ENCODE assay signal across 21 mouse cellular contexts in the genomic region with DNA sequence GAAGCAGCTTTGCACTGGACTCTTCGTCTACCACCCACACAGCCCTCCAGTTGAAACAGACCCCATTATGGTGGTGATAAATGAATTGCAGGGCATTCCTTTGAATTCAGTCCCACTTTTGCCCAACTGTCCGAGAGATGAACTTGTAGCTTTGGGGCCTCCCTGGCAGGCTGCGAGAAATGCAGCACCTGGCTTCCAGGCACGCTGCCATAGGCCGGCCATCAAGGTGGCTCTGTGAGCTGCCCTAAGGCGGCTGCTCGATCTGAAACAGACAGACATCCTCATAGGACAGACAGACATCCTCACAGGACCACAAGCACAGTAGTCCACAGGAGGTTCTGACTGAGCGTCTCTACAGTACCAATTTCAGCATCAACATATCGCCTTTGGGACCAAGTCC. TPM values are rescaled to one million over a fixed set of nuclear protein-coding genes. Genes with fewer than 3 reads are reported as not detected.
DNase-seq lines count a peak whose midpoint lies in the region; TF ChIP-seq lines count a peak whose summit lies in the region.
"Had no signal": no experiment of that assay in that cellular context is flagged by ENCODE, and none has a peak within 500 bp of the region (broad histone marks: within the 10 kb centered on the region; RNA-seq: fewer than 3 reads in every experiment).

No protein-coding gene starts in this region.

- intact Hi-C loops in left cerebral cortex, postnatal 4 days (cut with DNase I): no loop called here
- intact Hi-C loops in left cerebral cortex, postnatal 25 days (cut with DNase I): no loop called here

- no peak overlapping the region for H3K4me3 ChIP-seq in lung, adult 2 months (replicated peaks; ENCODE audit: extremely low read depth, low read depth, low read length)
- H3K4me3 ChIP-seq in kidney, adult 2 months (ENCODE audit: insufficient read depth, low read depth, low read length): no peak overlapping the region
- H3K4me3 ChIP-seq: embryonic facial prominence, embryonic 10.5 days; hindbrain, embryonic 10.5 days; intestine, embryonic 15.5 days; liver, embryonic 13.5 days; megakaryocyte, embryonic 14.5 days; midbrain, embryonic 13.5 days had no signal

- no peak for TF ChIP-seq POLR2A in lung, adult 2 months (IDR thresholded peaks at IDR 0.05; ENCODE audit: borderline replicate concordance, extremely low read depth, low read depth, low read length)
- TF ChIP-seq POLR2A in kidney, adult 2 months (IDR thresholded peaks at IDR 0.05; ENCODE audit: low read depth, low read length): no peak

- H3K27ac ChIP-seq in kidney, adult 2 months (ENCODE audit: insufficient read depth, low read depth, low read length): no peak overlapping the region
- H3K27ac ChIP-seq: embryonic facial prominence, embryonic 10.5 days; hindbrain, embryonic 10.5 days; intestine, embryonic 15.5 days; liver, embryonic 13.5 days; midbrain, embryonic 13.5 days; stomach, postnatal 0 days had no signal

- DNase-seq in left cerebral cortex, postnatal 4 days: peak; percentile 75
- DNase-seq in left cerebral cortex, postnatal 25 days (ENCODE audit: low spot score in 2 of 2): no peak
- DNase-seq in cerebellum, adult 11-12 months: peak; percentile 92
- peak; percentile 91 to 93 for DNase-seq in cerebellum, postnatal 10 days
- no peak for DNase-seq in lung, adult 2 months
- no peak for DNase-seq in heart, adult 8-10 months (ENCODE audit: low spot score)
- no peak for DNase-seq in kidney, adult 2 months
- DNase-seq: forebrain, postnatal 0 days; gastrocnemius, postnatal 25 days; kidney, adult 9 months; kidney, postnatal 25 days; liver, embryonic 13.5 days; lung, embryonic 14.5 days; thymus, adult 2 months had no signal

- H3K4me1 ChIP-seq in lung, adult 2 months (ENCODE audit: control insufficient read depth, insufficient read depth, low read length): no peaks in the 10 kb centered on the region
- no peaks in the 10 kb centered on the region for H3K4me1 ChIP-seq in kidney, adult 2 months (ENCODE audit: control insufficient read depth, insufficient read depth, low read length)
- H3K4me1 ChIP-seq: embryonic facial prominence, embryonic 10.5 days; hindbrain, embryonic 10.5 days; intestine, embryonic 15.5 days; liver, embryonic 13.5 days; megakaryocyte, embryonic 14.5 days had no signal

- H3K36me3 ChIP-seq in kidney, adult 2 months (ENCODE audit: control insufficient read depth, insufficient read depth, low read length): no peaks in the 10 kb centered on the region
- H3K36me3 ChIP-seq: embryonic facial prominence, embryonic 10.5 days; intestine, embryonic 15.5 days; liver, embryonic 13.5 days had no signal

- H3K27me3 ChIP-seq in kidney, adult 2 months (replicated peaks; ENCODE audit: control insufficient read depth, insufficient read depth, low read length): no peaks in the 10 kb centered on the region; the same call in 1 of the 2 replicates
- H3K27me3 ChIP-seq: intestine, embryonic 15.5 days; liver, embryonic 13.5 days; megakaryocyte, embryonic 14.5 days; midbrain, embryonic 13.5 days had no signal

- no peak for TF ChIP-seq CTCF in lung, adult 2 months (IDR thresholded peaks at IDR 0.05; ENCODE audit: insufficient read depth, low read length)
- TF ChIP-seq CTCF in kidney, adult 2 months (conservative IDR thresholded peaks at IDR 0.05; ENCODE audit: insufficient read depth, insufficient read length, low read depth, low read length): no peak

- 79% methylated on average over 9 of the region's 9 CpGs for WGBS in lung, adult 2 months
- WGBS in kidney, adult 2 months: 85% methylated on average over 9 of the region's 9 CpGs

RNA-seq across cellular contexts. Expression of gene Kcnk10, which starts 30.0 kb away (rescaled TPM):
- total RNA-seq in left cerebral cortex, postnatal 4 days (2021): 10 to 100 TPM; 78.7 to 81.0 TPM
- total RNA-seq in left cerebral cortex, postnatal 25 days (2021): 10 to 100 TPM; 13.4 to 15.2 TPM
- 0.01 and 0.08 TPM in 2 replicates for polyA plus RNA-seq in lung, adult 2 months (2012; rRNA removed)
- under 1 TPM in 1 of 4 experiments, not detected in 3; 0.20 TPM for total RNA-seq in heart, adult 8-10 months (2022)
- polyA plus RNA-seq in kidney, adult 2 months (2012; rRNA removed): 0.03 and 0.06 TPM in 2 replicates
- total RNA-seq: gastrocnemius, postnatal 25 days had no signal
- polyA plus RNA-seq: C2C12; liver, embryonic 13.5 days had no signal

Comparison
In these comparisons a context has a peak if more than half of its experiments do, and no peak if none do; other contexts are left out.
1. DNase-seq: peak in left cerebral cortex, postnatal 4 days (single experiment), cerebellum, adult 11-12 months (single experiment) and cerebellum, postnatal 10 days (2 of 2); none in left cerebral cortex, postnatal 25 days (0 of 2), lung, adult 2 months (single experiment), heart, adult 8-10 months (single experiment) and kidney, adult 2 months (single experiment).
2. RNA of gene Kcnk10, which starts 30.0 kb away (total RNA-seq): 78.7 to 81.0 TPM in left cerebral cortex, postnatal 4 days and 13.4 to 15.2 TPM in left cerebral cortex, postnatal 25 days; 0.20 TPM in heart, adult 8-10 months; every median in the first group is over 10 times any median in the second.